ENCODE assay signal across 16 mouse cellular contexts in genomic region chr11:120022216-120022615, GRCm38 (mm10). TPM values are rescaled to one million over a fixed set of nuclear protein-coding genes. Genes with fewer than 3 reads are reported as not detected.
A peak's percentile ranks its signal among the peaks of the same experiment; 100 is the strongest.
DNase-seq lines count a peak whose midpoint lies in the region; ATAC-seq and TF ChIP-seq lines count a peak whose summit lies in the region.
"Had no signal": no experiment of that assay in that cellular context is flagged by ENCODE, and none has a peak within 500 bp of the region (broad histone marks: within the 10 kb centered on the region; RNA-seq: fewer than 3 reads in every experiment).

No protein-coding gene starts in this region.

- no peak for TF ChIP-seq CTCF in forebrain, postnatal 0 days (IDR thresholded peaks at IDR 0.05; ENCODE audit: low read depth)

- ATAC-seq in forebrain, embryonic 14.5 days, result no peak
- ATAC-seq in forebrain, postnatal 0 days, result no peak
- ATAC-seq in limb, embryonic 13.5 days (ENCODE audit: low FRiP score, low read depth), result no peak
- ATAC-seq: liver, postnatal 0 days had no signal

- no peaks in the 10 kb centered on the region for H3K27me3 ChIP-seq in forebrain, embryonic 14.5 days (replicated peaks; ENCODE audit: control insufficient read depth, insufficient read depth, low read length)
- no peaks in the 10 kb centered on the region for H3K27me3 ChIP-seq in forebrain, postnatal 0 days (ENCODE audit: insufficient read depth, low read length)
- H3K27me3 ChIP-seq in limb, embryonic 13.5 days, result no peaks in the 10 kb centered on the region

- H3K27ac ChIP-seq in forebrain, embryonic 14.5 days (ENCODE audit: low read depth, low read length), result peak overlapping the region; percentile 44; the same call in 1 of the 2 replicates
- H3K27ac ChIP-seq in forebrain, postnatal 0 days (ENCODE audit: low read depth, low read length), result no peak overlapping the region
- no peak overlapping the region for H3K27ac ChIP-seq in limb, embryonic 13.5 days

- H3K36me3 ChIP-seq in forebrain, embryonic 14.5 days (ENCODE audit: control insufficient read depth, insufficient read depth, low read length), result 0 out of 2 replicates have a peak, but pooled peaks cover 2% of the 10 kb centered on the region
- H3K36me3 ChIP-seq in forebrain, postnatal 0 days (ENCODE audit: insufficient read depth), result peaks cover 19% of the 10 kb centered on the region
- no peaks in the 10 kb centered on the region for H3K36me3 ChIP-seq in limb, embryonic 13.5 days

- no peak overlapping the region for H3K4me2 ChIP-seq in forebrain, embryonic 14.5 days (ENCODE audit: low read length)
- no peak overlapping the region for H3K4me2 ChIP-seq in forebrain, postnatal 0 days (ENCODE audit: low read depth)
- H3K4me2 ChIP-seq in limb, embryonic 13.5 days (replicated peaks), result no peak overlapping the region

- H3K4me3 ChIP-seq in forebrain, embryonic 14.5 days (ENCODE audit: low read depth, low read length), result no peak overlapping the region
- H3K4me3 ChIP-seq in forebrain, postnatal 0 days (ENCODE audit: low read depth, low read length), result no peak overlapping the region
- no peak overlapping the region for H3K4me3 ChIP-seq in limb, embryonic 13.5 days
- H3K4me3 ChIP-seq: erythroblast, embryonic 14.5 days had no signal

- H3K9me3 ChIP-seq in forebrain, embryonic 14.5 days (replicated peaks; ENCODE audit: control insufficient read depth, low read length), result no peaks in the 10 kb centered on the region
- no peaks in the 10 kb centered on the region for H3K9me3 ChIP-seq in forebrain, postnatal 0 days (ENCODE audit: low read length)
- H3K9me3 ChIP-seq in limb, embryonic 13.5 days, result no peaks in the 10 kb centered on the region

- H3K9ac ChIP-seq in forebrain, embryonic 14.5 days (ENCODE audit: low read length), result no peak overlapping the region
- no peak overlapping the region for H3K9ac ChIP-seq in forebrain, postnatal 0 days
- H3K9ac ChIP-seq in limb, embryonic 13.5 days, result 0 out of 2 replicates have a peak overlapping the region, but pooled peaks have one; percentile 13
- H3K9ac ChIP-seq: liver, postnatal 0 days had no signal

- 32% methylated on average over 8 of the region's 8 CpGs for WGBS in forebrain, embryonic 14.5 days
- WGBS in forebrain, postnatal 0 days, result 46% methylated on average over 8 of the region's 8 CpGs
- 41% methylated on average over 8 of the region's 8 CpGs for WGBS in limb, embryonic 13.5 days

- no peak for DNase-seq in forebrain, embryonic 14.5 days (ENCODE audit: low spot score)
- no peak for DNase-seq in forebrain, postnatal 0 days
- DNase-seq in Muller cell, postnatal 12 days (ENCODE audit: inconsistent ontology term), result peak; percentile 92
- DNase-seq in cerebellum, adult 9-10 months, result peak; percentile 76
- no peak for DNase-seq in spleen, postnatal 14 days (ENCODE audit: low spot score in 2 of 2)
- no peak for DNase-seq in thymus, postnatal 14 days
- no peak for DNase-seq in right cerebral cortex, postnatal 10 days (ENCODE audit: low spot score in 2 of 2)
- DNase-seq: adrenal gland, adult 2 months; gastrocnemius, postnatal 25 days; kidney, adult 11 months; kidney, postnatal 4 days; liver, postnatal 0 days; spleen, adult 18-20 months had no signal

- peaks cover 9% of the 10 kb centered on the region for H3K4me1 ChIP-seq in forebrain, embryonic 14.5 days (ENCODE audit: control insufficient read depth, insufficient read depth, low read length)
- H3K4me1 ChIP-seq in forebrain, postnatal 0 days (ENCODE audit: insufficient read depth), result no peaks in the 10 kb centered on the region
- H3K4me1 ChIP-seq in limb, embryonic 13.5 days, result peaks cover 30% of the 10 kb centered on the region

RNA-seq across cellular contexts. Expression of gene Aatk, which starts 24.8 kb away (rescaled TPM):
- 10.9 and 18.3 TPM in 2 replicates for polyA plus RNA-seq in forebrain, embryonic 14.5 days (2014; fragmentation: Nextera tagmentation; extraction: Ambion mirVana)
- 104 and 110 TPM in 2 replicates for total RNA-seq in forebrain, postnatal 0 days (2014; rRNA removed)
- polyA plus RNA-seq in forebrain, postnatal 0 days (2015; fragmentation: Nextera tagmentation; extraction: Ambion mirVana), result 27.3 and 31.7 TPM in 2 replicates
- 5.2 and 6.1 TPM in 2 replicates for polyA plus RNA-seq in limb, embryonic 13.5 days (2015; fragmentation: Nextera tagmentation; extraction: Ambion mirVana)
- total RNA-seq: megakaryocyte-erythroid progenitor cell, adult 5-6 weeks had no signal

Comparison
In these comparisons a context has a peak if more than half of its experiments do, and no peak if none do; other contexts are left out.
1. DNase-seq: peak in Muller cell, postnatal 12 days (single experiment) and cerebellum, adult 9-10 months (single experiment); none in forebrain, embryonic 14.5 days (single experiment), forebrain, postnatal 0 days (single experiment), spleen, postnatal 14 days (0 of 2), thymus, postnatal 14 days (single experiment) and right cerebral cortex, postnatal 10 days (0 of 2).